Mouse (Mus musculus) E14TG2a.4 (cell line): ENCODE results near the gene Celf1.

Experiments used
- H3K27me3 ChIP-seq: 2 replicates; pipeline ENCODE4 v1.6.1; 2014; ENCODE audit warnings: low read length, control low read depth; ENCODE audit not compliant: insufficient read depth
- H3K36me3 ChIP-seq: 2 replicates; pipeline ENCODE4 v1.6.1; 2014; ENCODE audit warnings: low read length, control low read depth; ENCODE audit not compliant: insufficient read depth
- H3K4me1 ChIP-seq: replicated peaks from 2 replicates; pipeline ENCODE4 v1.6.1; 2014; ENCODE audit warnings: low read depth, low read length, control low read depth
- H3K4me3 ChIP-seq: replicated peaks from 2 replicates; pipeline ENCODE4 v1.5.1; 2014; ENCODE audit warnings: mild to moderate bottlenecking, low read length
- H3K9me3 ChIP-seq: 2 replicates; pipeline ENCODE4 v1.6.1; 2014; ENCODE audit warnings: low read length, control low read depth
- CTCF ChIP-seq: conservative IDR thresholded peaks from 2 replicates; pipeline ENCODE4 v1.5.1; 2014; ENCODE audit warnings: low read length
- NANOG ChIP-seq: IDR thresholded peaks from 2 replicates; pipeline ENCODE4 v1.6.1; 2014; ENCODE audit warnings: borderline replicate concordance, low read length, mixed read lengths
- POU5F1 ChIP-seq: IDR thresholded peaks from 2 replicates; pipeline ENCODE4 v1.6.1; 2014; ENCODE audit warnings: low read length, borderline replicate concordance

Celf1 gene

GRCm38 (mm10) chr2:91058435-91058834 lies 118.3 kb downstream of the Celf1 start:
- TF ChIP-seq CTCF, result no peak
- TF ChIP-seq POU5F1, result no peak
- no peak for TF ChIP-seq NANOG
- peaks cover 50% of the 10 kb centered on the region for H3K4me1 ChIP-seq
- H3K36me3 ChIP-seq, result peaks cover 88% of the 10 kb centered on the region
- no peaks in the 10 kb centered on the region for H3K9me3 ChIP-seq
- no peak overlapping the region for H3K4me3 ChIP-seq
- no peaks in the 10 kb centered on the region for H3K27me3 ChIP-seq

GRCm38 (mm10) chr2:91059376-91059775 lies 119.2 kb downstream of the Celf1 start:
- Histone ChIP-seq H3K4me3 (no peak overlapping the region), H3K9me3 (no peaks in the 10 kb centered on the region), H3K27me3 (no peaks in the 10 kb centered on the region), H3K4me1 (peaks cover 56% of the 10 kb centered on the region), H3K36me3 (peaks cover 98% of the 10 kb centered on the region)
- no peak for TF ChIP-seq CTCF
- no peak for TF ChIP-seq POU5F1
- no peak for TF ChIP-seq NANOG

- peaks cover 97% of the 10 kb centered on the region for H3K36me3 ChIP-seq
- peaks cover 57% of the 10 kb centered on the region for H3K4me1 ChIP-seq
- H3K9me3 ChIP-seq, result no peaks in the 10 kb centered on the region
- 0 out of 2 replicates have a peak overlapping the region, but pooled peaks have one; percentile 3 for H3K4me3 ChIP-seq
- TF ChIP-seq POU5F1 (no peak), CTCF (peak; percentile 29; the same call in 1 of the 2 replicates)
- no peaks in the 10 kb centered on the region for H3K27me3 ChIP-seq
Observed at GRCm38 (mm10) chr2:91060544-91061355, 120.6 kb downstream of the Celf1 start.

- no peaks in the 10 kb centered on the region for H3K27me3 ChIP-seq
- H3K4me1 ChIP-seq, result peaks cover 58% of the 10 kb centered on the region
- peaks cover 91% of the 10 kb centered on the region for H3K36me3 ChIP-seq
- TF ChIP-seq POU5F1, result no peak
- TF ChIP-seq NANOG, result no peak
- TF ChIP-seq CTCF, result no peak
- no peak overlapping the region for H3K4me3 ChIP-seq
- no peaks in the 10 kb centered on the region for H3K9me3 ChIP-seq
Observed at GRCm38 (mm10) chr2:91061849-91062481, 121.8 kb downstream of the Celf1 start.

GRCm38 (mm10) chr2:91062779-91063606 lies 122.8 kb downstream of the Celf1 start:
- H3K4me3 ChIP-seq, result no peak overlapping the region
- TF ChIP-seq POU5F1, result no peak
- no peak for TF ChIP-seq NANOG
- no peak for TF ChIP-seq CTCF
- no peaks in the 10 kb centered on the region for H3K9me3 ChIP-seq
- peaks cover 84% of the 10 kb centered on the region for H3K36me3 ChIP-seq
- peaks cover 59% of the 10 kb centered on the region for H3K4me1 ChIP-seq
- no peaks in the 10 kb centered on the region for H3K27me3 ChIP-seq

GRCm38 (mm10) chr2:91064211-91064610 lies 124.0 kb downstream of the Celf1 start:
- peaks cover 72% of the 10 kb centered on the region for H3K36me3 ChIP-seq
- H3K4me1 ChIP-seq, result peaks cover 67% of the 10 kb centered on the region
- 0 out of 2 replicates have a peak, but pooled peaks cover 6% of the 10 kb centered on the region for H3K27me3 ChIP-seq
- no peak overlapping the region for H3K4me3 ChIP-seq
- TF ChIP-seq CTCF, result peak; percentile 33; the same call in 1 of the 2 replicates
- TF ChIP-seq POU5F1, result no peak
- no peaks in the 10 kb centered on the region for H3K9me3 ChIP-seq

- Histone ChIP-seq H3K9me3 (no peaks in the 10 kb centered on the region), H3K36me3 (peaks cover 59% of the 10 kb centered on the region), H3K4me1 (peaks cover 60% of the 10 kb centered on the region), H3K27me3 (0 out of 2 replicates have a peak, but pooled peaks cover 6% of the 10 kb centered on the region), H3K4me3 (no peak overlapping the region; the same call in 1 of the 2 replicates)
- TF ChIP-seq POU5F1 (no peak), CTCF (peak; percentile 89)
Observed at GRCm38 (mm10) chr2:91065544-91065943, 125.4 kb downstream of the Celf1 start.

GRCm38 (mm10) chr2:91066455-91066854 lies 126.3 kb downstream of the Celf1 start:
- H3K9me3 ChIP-seq, result no peaks in the 10 kb centered on the region
- H3K4me3 ChIP-seq, result no peak overlapping the region
- H3K36me3 ChIP-seq, result peaks cover 50% of the 10 kb centered on the region
- TF ChIP-seq NANOG, result no peak
- H3K4me1 ChIP-seq, result peaks cover 59% of the 10 kb centered on the region
- 0 out of 2 replicates have a peak, but pooled peaks cover 6% of the 10 kb centered on the region for H3K27me3 ChIP-seq
